Mouse (Mus musculus) embryonic fibroblast, embryonic 13.5 days (primary cell): ENCODE measurements at regions not wholly inside any gene's neighbourhood (a gene's known extent, or its start where the extent isn't known, plus 50 kb on each side); places are given as distances from the start of the nearest gene placed in this dataset.

Source experiments
- CTCF ChIP-seq: IDR thresholded peaks from 2 replicates; pipeline ENCODE4 v1.5.1; 2011; ENCODE audit warnings: mild to moderate bottlenecking, control low read depth, low read length, moderate library complexity, borderline replicate concordance; ENCODE audit not compliant: insufficient read depth
- POLR2A ChIP-seq: IDR thresholded peaks from 2 replicates; pipeline ENCODE4 v1.6.1; 2011; ENCODE audit warnings: low read depth, mild to moderate bottlenecking, control low read depth, low read length, moderate library complexity

GRCm38 (mm10) chr1:167981292-167981691 lies 292.3 kb downstream of the Lmx1a start:
- TF ChIP-seq POLR2A: no peak
- TF ChIP-seq CTCF: no peak
